10 mouse cellular contexts compared by ENCODE assay signal in genomic region chr7:79576659-79577058, GRCm38 (mm10). TPM values are rescaled to one million over a fixed set of nuclear protein-coding genes. Genes with fewer than 3 reads are reported as not detected.
DNase-seq lines count a peak whose midpoint lies in the region; ATAC-seq and TF ChIP-seq lines count a peak whose summit lies in the region.
"Had no signal": no experiment of that assay in that cellular context is flagged by ENCODE, and none has a peak within 500 bp of the region (broad histone marks: within the 10 kb centered on the region; RNA-seq: fewer than 3 reads in every experiment).

No protein-coding gene starts in this region.

- 9% methylated on average over 5 of the region's 5 CpGs for WGBS in intestine, embryonic 14.5 days
- 10% methylated on average over 5 of the region's 5 CpGs for WGBS in intestine, embryonic 15.5 days
- 8% methylated on average over 5 of the region's 5 CpGs for WGBS in forebrain, postnatal 0 days
- 10% methylated on average over 5 of the region's 5 CpGs for WGBS in midbrain, embryonic 13.5 days

- no peak overlapping the region for H3K9ac ChIP-seq in intestine, embryonic 14.5 days (ENCODE audit: low read length)
- H3K9ac ChIP-seq in intestine, embryonic 15.5 days, result no peak overlapping the region
- H3K9ac ChIP-seq in forebrain, postnatal 0 days, result no peak overlapping the region
- H3K9ac ChIP-seq in midbrain, embryonic 13.5 days (replicated peaks), result no peak overlapping the region
- H3K9ac ChIP-seq: limb, embryonic 12.5 days; stomach, embryonic 15.5 days had no signal

- H3K9me3 ChIP-seq in intestine, embryonic 14.5 days (ENCODE audit: control insufficient read depth, low read length), result no peaks in the 10 kb centered on the region
- no peaks in the 10 kb centered on the region for H3K9me3 ChIP-seq in intestine, embryonic 15.5 days
- no peaks in the 10 kb centered on the region for H3K9me3 ChIP-seq in forebrain, postnatal 0 days (ENCODE audit: low read length)
- H3K9me3 ChIP-seq in midbrain, embryonic 13.5 days, result no peaks in the 10 kb centered on the region
- H3K9me3 ChIP-seq: limb, embryonic 12.5 days; stomach, embryonic 15.5 days had no signal

- no peak overlapping the region for H3K4me2 ChIP-seq in intestine, embryonic 14.5 days (ENCODE audit: low read length)
- no peak overlapping the region for H3K4me2 ChIP-seq in intestine, embryonic 15.5 days (replicated peaks)
- H3K4me2 ChIP-seq in forebrain, postnatal 0 days (ENCODE audit: low read depth), result no peak overlapping the region
- H3K4me2 ChIP-seq in midbrain, embryonic 13.5 days (replicated peaks), result no peak overlapping the region
- H3K4me2 ChIP-seq: limb, embryonic 12.5 days; stomach, embryonic 15.5 days had no signal

- H3K36me3 ChIP-seq in intestine, embryonic 14.5 days (ENCODE audit: control insufficient read depth, insufficient read depth, low read length), result no peaks in the 10 kb centered on the region
- no peaks in the 10 kb centered on the region for H3K36me3 ChIP-seq in intestine, embryonic 15.5 days
- H3K36me3 ChIP-seq in forebrain, postnatal 0 days (ENCODE audit: insufficient read depth), result no peaks in the 10 kb centered on the region
- H3K36me3 ChIP-seq in midbrain, embryonic 13.5 days, result no peaks in the 10 kb centered on the region
- H3K36me3 ChIP-seq: limb, embryonic 12.5 days; stomach, embryonic 15.5 days had no signal

- peak; percentile 66 for TF ChIP-seq CTCF in forebrain, postnatal 0 days (IDR thresholded peaks at IDR 0.05; ENCODE audit: low read depth)

- no peak for ATAC-seq in intestine, embryonic 14.5 days (replicated peaks; ENCODE audit: low FRiP score, low TSS enrichment, low read depth)
- ATAC-seq in intestine, embryonic 15.5 days, result no peak
- no peak for ATAC-seq in forebrain, postnatal 0 days
- ATAC-seq in midbrain, embryonic 13.5 days, result no peak

- H3K4me3 ChIP-seq in intestine, embryonic 14.5 days (ENCODE audit: low read depth, low read length), result no peak overlapping the region
- no peak overlapping the region for H3K4me3 ChIP-seq in intestine, embryonic 15.5 days (replicated peaks)
- no peak overlapping the region for H3K4me3 ChIP-seq in forebrain, postnatal 0 days (ENCODE audit: low read depth, low read length)
- H3K4me3 ChIP-seq in midbrain, embryonic 13.5 days (replicated peaks), result no peak overlapping the region
- H3K4me3 ChIP-seq: limb, embryonic 12.5 days; stomach, embryonic 15.5 days had no signal

- H3K4me1 ChIP-seq in intestine, embryonic 14.5 days (replicated peaks; ENCODE audit: control insufficient read depth, insufficient read depth, low read length), result peaks cover 9% of the 10 kb centered on the region
- peaks cover 19% of the 10 kb centered on the region for H3K4me1 ChIP-seq in intestine, embryonic 15.5 days (replicated peaks)
- H3K4me1 ChIP-seq in forebrain, postnatal 0 days (ENCODE audit: insufficient read depth), result peaks cover 23% of the 10 kb centered on the region
- H3K4me1 ChIP-seq in midbrain, embryonic 13.5 days (replicated peaks), result peaks cover 55% of the 10 kb centered on the region

- peak; percentile 77 for DNase-seq in intestine, embryonic 14.5 days (ENCODE audit: low spot score)
- DNase-seq in ES-CJ7 (ENCODE audit: low read depth, low spot score), result peak; percentile 67
- DNase-seq in c-Kit-positive CD71-positive TER-119-positive erythroid progenitor cells, embryonic 14.5 days (ENCODE audit: low spot score), result peak; percentile 34
- peak; percentile 73 for DNase-seq in forebrain, postnatal 0 days
- DNase-seq in kidney, postnatal 4 days, result peak; percentile 73 to 76
- peak; percentile 80 for DNase-seq in testis, postnatal 10 days (ENCODE audit: low spot score)

- H3K27me3 ChIP-seq in intestine, embryonic 14.5 days (replicated peaks; ENCODE audit: control insufficient read depth, insufficient read depth, low read length), result peaks cover 48% of the 10 kb centered on the region
- peaks cover 36% of the 10 kb centered on the region for H3K27me3 ChIP-seq in intestine, embryonic 15.5 days (replicated peaks)
- no peaks in the 10 kb centered on the region for H3K27me3 ChIP-seq in forebrain, postnatal 0 days (ENCODE audit: insufficient read depth, low read length)
- H3K27me3 ChIP-seq in midbrain, embryonic 13.5 days, result peaks cover 54% of the 10 kb centered on the region

- no peak overlapping the region for H3K27ac ChIP-seq in intestine, embryonic 14.5 days (ENCODE audit: low read depth)
- H3K27ac ChIP-seq in intestine, embryonic 15.5 days, result no peak overlapping the region
- peak overlapping the region; percentile 91 for H3K27ac ChIP-seq in forebrain, postnatal 0 days (ENCODE audit: low read depth, low read length)
- H3K27ac ChIP-seq in midbrain, embryonic 13.5 days, result peak overlapping the region; percentile 91; the same call in 1 of the 2 replicates
- H3K27ac ChIP-seq: limb, embryonic 12.5 days; stomach, embryonic 15.5 days had no signal

RNA-seq across cellular contexts. Expression of gene Rhcg, which starts 40.8 kb away (rescaled TPM):
- 0.08 TPM in 1 of 2 replicates, not detected in the other for polyA plus RNA-seq in intestine, embryonic 14.5 days (2014; fragmentation: Nextera tagmentation; extraction: Ambion mirVana)
- 0.34 TPM in 1 of 2 replicates, not detected in the other for polyA plus RNA-seq in intestine, embryonic 15.5 days (2015; fragmentation: Nextera tagmentation; extraction: Ambion mirVana)
- 2.0 TPM in 2 replicates for total RNA-seq in forebrain, postnatal 0 days (2014; rRNA removed)
- polyA plus RNA-seq in forebrain, postnatal 0 days (2015; fragmentation: Nextera tagmentation; extraction: Ambion mirVana), result 2.9 and 4.3 TPM in 2 replicates
- polyA plus RNA-seq in midbrain, embryonic 13.5 days (2015; fragmentation: Nextera tagmentation; extraction: Ambion mirVana), result 2.1 and 2.5 TPM in 2 replicates
- polyA plus RNA-seq: limb, embryonic 12.5 days had no signal

Comparison
In these comparisons a context has a peak if more than half of its experiments do, and no peak if none do; other contexts are left out.
1. H3K27ac ChIP-seq: peak in forebrain, postnatal 0 days (single experiment) and midbrain, embryonic 13.5 days (single experiment); none in intestine, embryonic 14.5 days (single experiment) and intestine, embryonic 15.5 days (single experiment).
2. Peak in every context shown above with its lines, with median percentiles within 50 percentile points of each other: DNase-seq.